Mouse (Mus musculus): ENCODE data around the gene 2700081O15Rik. TPM values are rescaled to one million over a fixed set of nuclear protein-coding genes. Genes with fewer than 3 reads are reported as not detected.

The 2700081O15Rik gene
- polyA plus RNA-seq, 1 experiment = 12.2 TPM

GRCm38 (mm10) chr19:7423656-7424030 lies 6.2 kb downstream of the 2700081O15Rik start:
- no peak overlapping the region for H3K4me3 ChIP-seq (replicated peaks; ENCODE audit: control insufficient read depth, low read depth, low read length)
- WGBS = 90% methylated on average over 16 of the region's 16 CpGs
- TF ChIP-seq CTCF (IDR thresholded peaks at IDR 0.05; ENCODE audit: control insufficient read depth, insufficient read depth, low read length) (no peak), POLR2A (IDR thresholded peaks at IDR 0.05; ENCODE audit: borderline replicate concordance, control insufficient read depth, low read depth, low read length) (no peak)
- H3K27ac ChIP-seq (ENCODE audit: control insufficient read depth, insufficient read depth, low read depth, low read length, poor library complexity) = no peak overlapping the region
- no peaks in the 10 kb centered on the region; the same call in 1 of the 2 replicates for H3K4me1 ChIP-seq (ENCODE audit: control insufficient read depth, insufficient read depth, low read length)

- Histone ChIP-seq H3K4me1 (ENCODE audit: control insufficient read depth, insufficient read depth, low read length) (no peaks in the 10 kb centered on the region), H3K27ac (ENCODE audit: control insufficient read depth, insufficient read depth, low read depth, low read length, poor library complexity) (no peak overlapping the region), H3K4me3 (replicated peaks; ENCODE audit: control insufficient read depth, low read depth, low read length) (no peak overlapping the region)
- TF ChIP-seq CTCF (IDR thresholded peaks at IDR 0.05; ENCODE audit: control insufficient read depth, insufficient read depth, low read length) (no peak), POLR2A (IDR thresholded peaks at IDR 0.05; ENCODE audit: borderline replicate concordance, control insufficient read depth, low read depth, low read length) (no peak)
- 90% methylated on average over 7 of the region's 7 CpGs for WGBS
Measured at GRCm38 (mm10) chr19:7424131-7424530, 6.7 kb downstream of the 2700081O15Rik start.

- WGBS = 84% methylated on average over 8 of the region's 8 CpGs
- H3K4me3 ChIP-seq (replicated peaks; ENCODE audit: control insufficient read depth, low read depth, low read length) = no peak overlapping the region
- H3K4me1 ChIP-seq (ENCODE audit: control insufficient read depth, insufficient read depth, low read length) = no peaks in the 10 kb centered on the region
- no peak overlapping the region for H3K27ac ChIP-seq (ENCODE audit: control insufficient read depth, insufficient read depth, low read depth, low read length, poor library complexity)
- TF ChIP-seq POLR2A (IDR thresholded peaks at IDR 0.05; ENCODE audit: borderline replicate concordance, control insufficient read depth, low read depth, low read length) (no peak), CTCF (IDR thresholded peaks at IDR 0.05; ENCODE audit: control insufficient read depth, insufficient read depth, low read length) (no peak)
Measured at GRCm38 (mm10) chr19:7424590-7425397, 7.4 kb downstream of the 2700081O15Rik start.

GRCm38 (mm10) chr19:7425398-7425775 lies 8.0 kb downstream of the 2700081O15Rik start:
- TF ChIP-seq POLR2A (IDR thresholded peaks at IDR 0.05; ENCODE audit: borderline replicate concordance, control insufficient read depth, low read depth, low read length) (no peak), CTCF (IDR thresholded peaks at IDR 0.05; ENCODE audit: control insufficient read depth, insufficient read depth, low read length) (no peak)
- H3K27ac ChIP-seq (ENCODE audit: control insufficient read depth, insufficient read depth, low read depth, low read length, poor library complexity) = no peak overlapping the region
- H3K4me3 ChIP-seq (replicated peaks; ENCODE audit: control insufficient read depth, low read depth, low read length) = no peak overlapping the region
- no peaks in the 10 kb centered on the region for H3K4me1 ChIP-seq (ENCODE audit: control insufficient read depth, insufficient read depth, low read length)
- 59% methylated on average over 3 of the region's 3 CpGs for WGBS

- TF ChIP-seq CTCF (IDR thresholded peaks at IDR 0.05; ENCODE audit: control insufficient read depth, insufficient read depth, low read length) (no peak), POLR2A (IDR thresholded peaks at IDR 0.05; ENCODE audit: borderline replicate concordance, control insufficient read depth, low read depth, low read length) (no peak)
- H3K4me1 ChIP-seq (ENCODE audit: control insufficient read depth, insufficient read depth, low read length) = no peaks in the 10 kb centered on the region
- H3K27ac ChIP-seq (ENCODE audit: control insufficient read depth, insufficient read depth, low read depth, low read length, poor library complexity) = no peak overlapping the region
- WGBS = 91% methylated on average over 2 of the region's 2 CpGs
- H3K4me3 ChIP-seq (replicated peaks; ENCODE audit: control insufficient read depth, low read depth, low read length) = no peak overlapping the region
Measured at GRCm38 (mm10) chr19:7434887-7435286, 17.5 kb downstream of the 2700081O15Rik start.

GRCm38 (mm10) chr19:7436061-7436970 lies 18.9 kb downstream of the 2700081O15Rik start:
- H3K27ac ChIP-seq (ENCODE audit: control insufficient read depth, insufficient read depth, low read depth, low read length, poor library complexity) = no peak overlapping the region
- WGBS = 58% methylated on average over 5 of the region's 5 CpGs
- TF ChIP-seq POLR2A (IDR thresholded peaks at IDR 0.05; ENCODE audit: borderline replicate concordance, control insufficient read depth, low read depth, low read length) (no peak), CTCF (IDR thresholded peaks at IDR 0.05; ENCODE audit: control insufficient read depth, insufficient read depth, low read length) (0 out of 2 replicates have a peak, but pooled peaks have one; percentile 13)
- H3K4me1 ChIP-seq (ENCODE audit: control insufficient read depth, insufficient read depth, low read length) = no peaks in the 10 kb centered on the region
- H3K4me3 ChIP-seq (replicated peaks; ENCODE audit: control insufficient read depth, low read depth, low read length) = no peak overlapping the region

GRCm38 (mm10) chr19:7438295-7438694 lies 20.9 kb downstream of the 2700081O15Rik start:
- Histone ChIP-seq H3K4me1 (ENCODE audit: control insufficient read depth, insufficient read depth, low read length) (no peaks in the 10 kb centered on the region), H3K4me3 (replicated peaks; ENCODE audit: control insufficient read depth, low read depth, low read length) (no peak overlapping the region), H3K27ac (ENCODE audit: control insufficient read depth, insufficient read depth, low read depth, low read length, poor library complexity) (no peak overlapping the region)
- TF ChIP-seq CTCF (IDR thresholded peaks at IDR 0.05; ENCODE audit: control insufficient read depth, insufficient read depth, low read length) (no peak), POLR2A (IDR thresholded peaks at IDR 0.05; ENCODE audit: borderline replicate concordance, control insufficient read depth, low read depth, low read length) (no peak)

- 68% methylated on average over 14 of the region's 14 CpGs for WGBS
- Histone ChIP-seq H3K4me3 (replicated peaks; ENCODE audit: control insufficient read depth, low read depth, low read length) (no peak overlapping the region), H3K4me1 (ENCODE audit: control insufficient read depth, insufficient read depth, low read length) (no peaks in the 10 kb centered on the region), H3K27ac (ENCODE audit: control insufficient read depth, insufficient read depth, low read depth, low read length, poor library complexity) (no peak overlapping the region)
- TF ChIP-seq POLR2A (IDR thresholded peaks at IDR 0.05; ENCODE audit: borderline replicate concordance, control insufficient read depth, low read depth, low read length) (no peak), CTCF (IDR thresholded peaks at IDR 0.05; ENCODE audit: control insufficient read depth, insufficient read depth, low read length) (no peak)
Measured at GRCm38 (mm10) chr19:7441493-7441892, 24.1 kb downstream of the 2700081O15Rik start.

Measured in bone marrow, adult 2 months (tissue).